Mouse (Mus musculus) heart, postnatal 14 days (tissue): ENCODE measurements at regions not wholly inside any gene's neighbourhood (a gene's known extent, or its start where the extent isn't known, plus 50 kb on each side); places are given as distances from the start of the nearest gene placed in this dataset.

Experiments
- DNase-seq, 2 experiments: peaks; one replicate each; pipeline ENCODE4 v3.0.0; 2021 to 2022
- intact Hi-C: fragments of 180-260 bp; cut with DNase I; formaldehyde crosslinking; loops from one replicate; pipeline ENCODE4 v1.15.1; 2025

DNA sequence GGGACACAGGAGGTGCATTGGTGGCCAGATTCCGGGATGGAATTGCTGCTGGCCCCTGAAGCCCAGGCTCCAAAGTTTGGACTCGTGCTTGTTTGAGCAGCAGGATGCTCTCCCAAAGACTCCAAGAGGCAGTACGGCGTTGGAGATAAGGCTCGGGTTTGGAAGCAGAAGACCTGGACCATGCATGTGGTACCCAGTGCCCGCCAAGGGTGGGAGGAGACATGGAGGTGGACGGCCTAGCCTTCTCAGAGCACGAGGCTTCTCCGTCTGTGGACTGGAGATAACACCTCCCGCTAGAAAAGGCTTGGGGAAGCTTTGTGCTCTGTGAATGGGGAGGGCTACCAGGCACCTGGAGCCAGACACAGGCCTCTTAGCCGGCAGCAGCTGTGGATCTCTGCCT lies 271.7 kb downstream of the Rps6kc1 start:
- no peak for DNase-seq
- intact Hi-C loops = no loop called here

DNA sequence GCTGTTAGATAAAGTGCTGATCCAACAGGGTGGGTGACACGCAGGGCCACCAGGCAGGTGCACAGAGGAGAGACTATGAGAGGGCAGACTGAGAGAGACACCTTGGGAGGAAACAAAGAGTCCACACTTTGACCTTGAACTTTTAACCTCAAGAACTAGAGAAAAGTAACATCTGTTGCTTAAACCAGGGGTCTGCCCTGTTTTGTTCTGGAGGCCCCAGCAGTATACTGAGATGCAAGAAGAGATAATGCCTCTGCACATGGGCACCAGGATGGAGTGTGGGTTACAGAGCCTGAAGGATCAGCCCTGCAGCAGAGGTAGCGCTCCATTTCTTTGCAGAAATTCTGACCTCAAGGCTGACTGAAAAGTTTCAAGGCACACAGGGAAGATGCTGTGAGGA lies 276.6 kb downstream of the Rps6kc1 start:
- DNase-seq = no peak
- intact Hi-C loops = no loop called here

DNA sequence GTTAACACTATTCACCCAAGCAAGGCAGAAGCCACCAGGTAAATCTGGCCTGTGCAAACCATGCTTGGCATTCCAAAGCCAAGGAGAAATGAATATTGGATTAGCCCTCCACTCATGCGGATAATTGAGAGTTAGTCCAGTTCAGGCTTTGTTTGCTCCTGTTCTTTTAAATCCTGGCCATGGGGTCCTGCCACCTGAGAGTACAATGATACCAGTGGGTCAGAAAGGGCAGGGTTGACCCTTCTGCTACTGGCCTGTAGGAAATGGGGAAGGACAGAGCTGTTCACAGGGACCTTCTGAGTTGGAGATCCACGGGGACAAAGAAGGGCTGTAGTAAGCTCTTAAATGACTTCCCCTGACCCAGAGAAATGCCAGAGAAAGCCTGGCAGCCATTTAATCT lies 279.9 kb downstream of the Rps6kc1 start:
- intact Hi-C loops = no loop called here
- no peak for DNase-seq

DNA sequence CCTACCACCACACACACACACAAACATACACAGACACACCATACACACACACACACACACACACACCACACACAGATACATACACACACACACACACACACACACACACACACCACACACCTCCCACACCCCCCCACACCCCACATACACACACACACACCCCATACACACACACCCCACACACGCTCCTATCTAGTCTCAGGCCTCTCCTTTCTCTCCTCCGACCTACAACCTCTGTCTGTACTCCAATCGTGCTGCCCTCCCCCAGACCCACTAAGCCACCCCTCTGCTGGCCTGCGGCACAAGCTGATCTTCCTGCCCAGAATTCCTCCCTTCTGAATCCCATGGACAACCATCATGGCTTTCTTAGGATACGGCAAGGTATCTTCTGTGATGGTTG lies 281.4 kb downstream of the Rps6kc1 start:
- DNase-seq = no peak
- intact Hi-C loops = no loop called here

DNA sequence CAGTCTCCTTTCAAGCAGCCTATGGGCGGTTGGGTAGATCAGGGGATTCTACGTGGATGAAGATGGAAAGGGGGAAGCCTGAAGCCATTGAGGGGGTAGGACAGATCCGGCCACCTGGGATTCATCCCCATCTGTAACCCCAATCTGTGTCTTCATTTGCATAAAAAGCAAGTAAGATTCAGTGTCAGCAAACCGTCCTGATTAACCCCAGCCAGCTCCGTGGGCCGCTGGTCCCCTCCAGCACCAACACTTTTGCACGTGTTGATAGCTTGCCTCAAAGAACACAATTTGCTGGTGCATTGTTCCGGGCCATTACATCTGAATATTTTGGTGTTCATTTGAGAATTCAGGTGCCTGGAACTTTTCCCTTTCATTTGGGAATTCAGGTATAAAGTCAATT lies 287.7 kb downstream of the Rps6kc1 start:
- intact Hi-C loops = no loop called here
- DNase-seq = no peak

DNA sequence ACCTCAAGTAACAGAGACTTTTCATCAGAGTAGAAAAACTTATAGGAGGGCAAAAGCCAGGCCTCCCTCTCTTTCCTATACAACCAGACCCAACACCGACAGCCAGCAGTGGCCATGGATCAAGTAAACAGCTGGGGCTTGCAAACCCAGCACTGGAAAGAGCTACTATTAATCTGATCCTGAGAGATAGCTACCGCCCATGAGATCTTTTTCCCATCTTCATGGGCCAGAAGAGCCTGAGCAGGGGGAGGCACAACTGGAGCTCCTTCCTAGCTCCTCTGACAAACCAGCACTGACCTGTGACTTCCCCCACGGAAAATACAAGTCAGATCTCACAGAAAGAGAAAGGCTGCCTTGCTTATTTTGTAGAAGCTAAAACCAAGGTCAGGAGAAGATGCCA lies 311.1 kb downstream of the Rps6kc1 start:
- DNase-seq = no peak
- intact Hi-C loops = no loop called here

DNA sequence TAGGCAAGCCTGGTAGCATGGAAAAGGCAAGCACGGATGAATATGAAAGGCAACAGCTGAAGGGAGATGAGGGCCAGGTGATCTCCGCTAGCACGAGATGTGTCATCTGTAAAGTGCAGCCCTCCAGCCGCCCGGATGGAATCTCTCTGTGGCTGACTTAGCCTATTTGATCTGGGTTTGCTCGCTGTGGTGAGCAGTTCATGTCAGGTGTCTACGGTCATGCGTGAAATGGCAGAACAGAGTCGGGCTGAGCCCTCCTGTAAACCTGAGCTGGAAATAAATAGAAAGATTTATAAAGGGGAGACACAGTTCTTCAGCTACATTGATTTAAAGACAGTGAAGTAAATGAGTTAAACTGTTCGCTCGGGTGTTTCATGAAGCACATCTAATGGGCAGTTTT lies 311.9 kb downstream of the Rps6kc1 start:
- intact Hi-C loops = no loop called here
- DNase-seq = no peak

DNA sequence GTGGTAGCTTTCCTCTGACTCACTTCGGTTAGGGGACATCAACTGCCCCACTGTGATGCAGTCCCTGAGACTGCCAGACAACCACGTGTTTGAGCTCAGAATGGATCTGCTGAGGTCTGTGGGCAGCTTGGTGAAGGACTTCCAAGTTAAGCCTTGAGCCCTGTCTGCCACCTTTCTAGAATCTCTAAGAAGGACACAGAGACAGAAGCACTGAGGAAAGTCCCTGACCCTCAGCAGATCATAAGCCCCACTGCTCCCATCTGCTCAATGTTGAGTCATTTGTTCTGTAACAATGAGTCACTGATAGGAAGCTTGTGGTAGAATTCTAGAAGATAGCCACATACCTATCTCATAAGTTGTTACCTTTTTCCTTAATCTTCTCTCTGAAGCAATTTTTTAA lies 315.4 kb downstream of the Rps6kc1 start:
- intact Hi-C loops = no loop called here
- no peak for DNase-seq

DNA sequence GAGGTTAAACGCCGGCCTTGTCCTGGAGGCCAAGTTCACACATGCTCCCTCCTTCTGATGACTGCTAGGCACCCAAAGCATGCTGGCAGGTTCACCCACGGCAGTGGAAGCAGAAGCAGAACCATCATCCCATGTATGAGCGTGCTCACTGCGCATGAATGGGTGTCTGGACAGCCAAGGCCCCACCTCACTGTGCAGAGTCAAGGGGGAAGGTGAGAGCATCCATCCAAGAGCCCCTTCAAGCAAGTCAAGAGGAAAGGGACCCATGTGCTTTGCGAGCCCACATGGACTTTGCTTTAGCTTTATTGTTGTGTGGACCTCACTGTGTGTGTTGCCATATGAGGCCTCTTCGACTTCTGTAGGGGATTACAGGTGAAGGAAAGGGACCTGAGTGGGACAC lies 319.9 kb downstream of the Rps6kc1 start:
- no peak for DNase-seq
- intact Hi-C loops = no loop called here

DNA sequence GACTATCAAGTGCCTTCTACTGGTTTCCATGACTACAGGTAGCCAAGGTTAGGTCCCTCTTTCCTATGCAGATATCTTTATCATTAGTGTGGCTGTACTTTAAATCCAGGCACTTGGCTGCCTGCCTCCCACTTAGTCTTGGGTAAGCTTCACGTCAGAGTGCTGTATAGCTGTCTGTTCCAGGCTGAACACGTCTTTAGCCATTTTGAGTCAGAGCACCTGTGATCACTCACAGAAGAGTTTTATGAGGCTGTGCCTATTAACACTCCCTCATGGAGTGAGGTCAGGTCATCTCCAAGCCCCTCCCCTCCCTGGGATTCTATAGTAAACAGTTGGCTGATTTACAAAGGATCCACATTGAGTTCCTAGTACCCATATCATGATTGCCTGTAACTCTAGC lies 322.0 kb downstream of the Rps6kc1 start:
- intact Hi-C loops = no loop called here
- DNase-seq = no peak

DNA sequence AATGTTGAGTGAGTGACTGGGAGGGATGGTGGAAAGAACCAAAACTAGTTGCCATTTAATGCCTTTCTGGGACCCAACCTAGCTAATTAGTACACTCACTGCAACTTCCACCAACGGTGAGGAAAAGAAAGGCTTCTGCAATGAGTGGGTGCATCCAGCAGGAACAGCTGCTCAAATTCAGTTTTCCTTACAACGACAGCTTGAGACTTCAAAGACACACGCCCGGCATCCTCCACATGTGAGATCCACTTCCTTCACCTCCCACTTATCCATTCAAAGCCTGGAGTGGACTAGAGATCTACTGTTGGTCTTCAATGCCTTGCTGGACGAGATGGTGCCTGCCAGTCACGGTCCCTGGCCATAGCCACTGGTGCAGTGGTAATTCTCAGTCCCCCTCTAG lies 328.3 kb downstream of the Rps6kc1 start:
- intact Hi-C loops = no loop called here
- no peak for DNase-seq

DNA sequence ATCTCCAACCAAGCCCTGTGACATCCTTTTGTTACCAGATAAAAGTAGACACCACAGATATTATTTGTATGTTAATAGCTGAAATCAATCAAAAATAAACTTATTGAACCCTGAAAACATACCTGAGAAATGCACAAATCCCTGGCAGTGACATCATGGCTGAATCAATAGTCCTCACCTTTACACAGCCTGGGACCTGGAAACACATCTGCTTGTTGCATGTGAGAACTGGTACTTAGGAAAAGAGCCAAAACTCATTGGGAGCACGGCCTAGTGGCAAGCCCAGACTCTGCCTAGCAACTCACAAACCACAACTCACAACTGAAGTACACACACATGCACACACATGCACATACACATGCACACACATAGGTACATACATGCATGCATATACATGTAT lies 330.9 kb downstream of the Rps6kc1 start:
- no peak for DNase-seq
- intact Hi-C loops = no loop called here

DNA sequence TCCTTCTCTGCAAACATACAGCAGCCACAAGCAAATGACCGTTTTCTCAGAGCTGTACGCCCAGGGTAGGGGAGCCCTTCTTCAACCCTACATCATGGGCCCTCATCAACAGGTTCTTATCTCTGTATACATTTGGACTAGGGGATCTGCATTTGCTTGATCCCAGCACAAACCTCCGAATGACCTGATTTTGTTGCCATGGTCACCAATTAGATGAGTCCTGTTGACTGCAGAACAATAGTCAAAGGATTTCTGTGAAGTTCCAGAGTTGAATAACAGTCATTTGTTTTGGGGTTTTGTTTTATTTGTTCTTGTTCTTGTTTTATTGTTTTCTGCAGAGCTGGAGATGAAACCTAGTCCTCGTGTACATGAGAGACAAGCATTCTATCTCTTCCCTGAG lies 340.6 kb downstream of the Rps6kc1 start:
- intact Hi-C loops = no loop called here
- DNase-seq = no peak

DNA sequence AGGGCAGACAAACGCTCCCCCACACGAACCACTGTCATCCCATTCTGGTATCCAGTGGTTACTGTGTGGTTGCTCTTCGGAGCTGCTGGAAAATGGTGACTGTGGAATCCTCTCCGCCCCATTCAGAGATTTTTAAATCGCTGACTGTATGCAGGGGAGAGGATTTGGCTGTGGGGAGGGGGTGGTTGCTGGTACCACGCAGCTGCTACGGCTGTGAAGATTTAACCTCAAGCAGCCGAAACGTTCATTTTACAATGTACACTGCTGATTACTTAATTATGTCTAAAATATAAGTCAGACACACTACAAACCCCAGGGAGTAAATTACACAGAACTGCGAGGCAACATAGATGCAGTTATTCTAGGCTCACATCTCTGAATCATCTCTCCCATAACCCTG lies 341.0 kb downstream of the Rps6kc1 start:
- intact Hi-C loops = no loop called here
- DNase-seq = no peak

DNA sequence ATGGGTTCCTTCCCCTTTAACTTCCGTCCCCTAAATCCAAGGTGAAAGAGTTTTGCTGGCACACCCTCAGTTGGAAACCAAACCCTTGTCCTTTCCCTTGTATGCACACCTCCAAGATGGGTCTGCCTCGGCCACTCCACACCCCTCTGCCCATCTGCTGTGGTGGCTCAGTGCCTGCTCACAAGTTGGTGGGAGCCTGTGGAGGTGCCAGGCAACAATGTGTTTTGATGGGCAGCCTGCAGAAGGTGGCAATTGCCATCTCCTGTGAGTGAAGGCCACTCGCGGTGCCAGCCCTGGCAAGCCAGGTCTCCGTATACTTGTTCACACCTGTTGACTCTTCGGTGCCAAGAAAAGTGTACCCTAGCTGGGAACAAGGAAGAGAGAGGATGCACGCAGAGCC lies 344.8 kb downstream of the Rps6kc1 start:
- intact Hi-C loops = no loop called here
- no peak for DNase-seq

DNA sequence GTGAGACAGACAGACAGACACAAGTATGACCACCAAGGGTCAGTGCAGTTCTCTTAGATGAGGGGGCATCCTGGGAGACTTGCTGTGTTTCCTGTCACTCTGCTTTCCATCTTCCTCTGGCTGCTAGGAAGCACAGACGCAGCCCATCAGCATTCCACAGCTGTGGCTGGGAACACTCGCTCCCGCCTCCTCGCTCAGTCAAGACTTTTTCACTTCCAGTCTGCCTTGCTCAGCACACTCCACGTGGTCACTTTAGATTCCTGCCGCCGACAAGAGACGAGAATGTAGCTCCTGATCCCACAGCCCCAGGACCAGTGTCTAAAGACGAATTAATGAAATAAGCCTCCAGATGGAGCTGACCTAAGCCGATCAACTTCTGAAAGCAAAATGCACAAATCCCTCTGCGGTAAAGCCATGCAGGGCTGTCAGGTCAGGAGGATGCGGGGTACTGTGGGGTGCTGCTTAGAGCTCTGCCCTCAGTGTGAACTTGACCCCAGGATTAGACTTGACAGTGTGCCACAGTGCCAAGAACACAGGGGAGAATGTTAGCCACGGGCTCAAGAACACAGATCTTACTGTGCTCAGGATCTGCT lies 348.6 kb downstream of the Rps6kc1 start:
- intact Hi-C loops = no loop called here
- DNase-seq = peak in 1 of 2 experiments; percentile 6

DNA sequence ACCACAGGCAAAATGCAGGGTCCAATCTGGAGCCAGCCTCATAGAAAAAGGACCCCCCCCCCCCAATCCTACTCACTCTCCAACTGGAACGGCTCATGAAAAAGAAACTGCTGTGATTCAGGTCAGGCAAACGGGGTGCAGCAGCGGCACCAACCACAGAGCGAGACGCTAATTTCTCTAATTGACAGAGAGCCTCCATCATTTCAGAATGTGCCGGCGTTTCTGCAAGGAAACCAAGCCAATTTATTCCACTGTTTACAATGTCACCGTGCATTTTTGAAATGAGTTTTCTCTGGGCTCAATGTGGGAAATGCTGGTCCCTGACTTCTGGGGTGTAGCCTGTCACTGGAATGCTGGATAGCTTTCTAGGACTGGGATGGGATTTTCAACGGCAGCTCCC lies 351.5 kb downstream of the Rps6kc1 start:
- intact Hi-C loops = no loop called here

DNA sequence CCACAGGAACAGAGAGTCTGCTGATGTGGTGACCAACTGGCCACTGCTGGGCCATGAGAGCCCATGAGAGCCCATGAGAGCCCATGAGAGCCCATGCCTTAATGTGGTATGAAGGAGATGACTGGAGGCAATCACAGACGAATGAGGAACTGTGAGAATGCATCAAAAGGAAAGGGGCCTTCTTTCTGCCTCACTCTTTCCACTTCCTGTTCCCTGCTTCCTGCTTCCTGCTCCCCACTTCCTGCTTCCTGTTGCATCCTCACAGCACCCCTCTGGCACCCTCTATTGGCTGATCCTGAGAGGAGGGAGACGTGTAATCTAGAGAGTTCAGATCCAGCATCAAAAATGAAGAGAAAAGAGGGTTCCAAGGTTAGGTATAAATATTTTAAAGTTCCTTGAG lies 369.7 kb downstream of the Rps6kc1 start:
- intact Hi-C loops = no loop called here
- DNase-seq = no peak

More for the DNA sequence above, 351.5 kb downstream of the Rps6kc1 start:
- DNase-seq = no peak

DNA sequence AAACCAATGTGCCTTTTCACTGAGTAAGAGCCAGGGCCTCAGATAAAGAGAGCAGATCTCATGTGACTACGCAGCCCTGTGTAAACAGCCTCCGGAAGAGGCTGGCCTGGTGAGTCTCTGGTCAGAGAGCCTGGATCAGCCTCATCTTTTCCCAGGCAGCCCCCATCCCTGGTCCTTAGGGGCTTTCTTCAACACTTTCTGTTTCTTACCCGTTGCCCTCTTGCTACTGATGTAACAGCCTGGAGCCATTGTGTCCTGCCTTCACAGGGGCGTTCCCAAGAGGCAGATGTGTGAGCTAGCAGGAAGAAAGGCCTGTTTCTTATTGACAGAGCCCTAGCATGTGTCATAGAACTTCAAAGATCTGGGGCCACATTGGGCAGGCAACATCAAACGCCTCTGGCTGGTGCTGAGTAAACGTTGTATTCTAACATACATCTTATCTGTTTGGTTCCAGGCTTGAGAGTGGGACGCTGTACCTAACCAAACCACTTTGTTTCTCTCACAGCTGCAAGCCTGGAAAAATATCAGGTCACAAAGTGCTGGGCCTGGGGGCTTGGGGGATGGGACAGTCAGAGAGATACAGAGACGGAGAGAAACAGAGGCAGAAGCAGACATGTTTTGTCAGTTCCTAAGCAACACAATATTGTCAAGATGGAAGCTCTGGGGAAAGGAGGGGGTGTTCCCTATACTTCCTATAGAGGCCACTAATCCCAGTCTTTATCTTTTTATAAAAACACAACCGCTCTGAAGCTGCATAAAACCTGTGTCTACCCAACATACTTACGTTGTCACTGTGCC lies 362.6 kb upstream of the Prox1 start:
- DNase-seq = no peak
- intact Hi-C loops = no loop called here

DNA sequence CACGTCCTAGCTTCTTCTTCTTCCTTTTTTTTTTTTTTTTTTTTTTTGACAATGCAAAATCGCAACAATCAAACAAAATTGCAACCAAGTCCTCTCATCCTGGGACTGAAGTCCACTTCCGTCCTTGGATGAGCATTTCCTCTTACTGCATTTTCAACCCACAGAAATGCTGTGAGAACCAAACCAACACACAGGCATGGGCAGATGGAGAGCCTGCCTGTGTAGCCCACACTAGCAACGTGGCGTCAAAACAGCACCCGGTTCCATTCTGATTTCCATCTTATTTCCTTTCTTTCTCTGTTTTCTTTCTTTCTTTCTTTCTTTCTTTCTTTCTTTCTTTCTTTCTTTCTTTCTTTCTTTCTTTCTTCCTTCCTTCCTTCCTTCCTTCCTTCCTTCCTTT lies 360.7 kb upstream of the Prox1 start:
- intact Hi-C loops = no loop called here
- DNase-seq = no peak

DNA sequence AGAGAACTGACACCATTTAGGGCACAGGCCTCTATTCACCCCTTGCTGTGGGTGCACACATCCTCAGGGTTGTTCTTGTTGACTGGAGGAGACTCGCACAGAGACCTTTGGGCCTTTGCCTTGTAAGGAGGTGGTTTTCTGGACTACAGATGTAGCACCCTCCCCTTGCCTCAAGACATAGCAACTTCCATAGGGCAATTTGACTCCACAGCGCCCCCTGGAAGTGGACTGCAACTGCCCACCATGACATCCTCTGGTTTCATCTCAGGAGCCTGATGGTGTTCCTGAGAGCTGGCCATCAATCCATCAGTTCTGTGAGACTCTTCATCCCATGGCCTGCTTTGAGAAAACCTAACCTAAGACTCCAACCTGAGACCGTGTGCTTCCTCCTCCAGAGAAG lies 359.6 kb upstream of the Prox1 start:
- intact Hi-C loops = no loop called here
- DNase-seq = no peak

DNA sequence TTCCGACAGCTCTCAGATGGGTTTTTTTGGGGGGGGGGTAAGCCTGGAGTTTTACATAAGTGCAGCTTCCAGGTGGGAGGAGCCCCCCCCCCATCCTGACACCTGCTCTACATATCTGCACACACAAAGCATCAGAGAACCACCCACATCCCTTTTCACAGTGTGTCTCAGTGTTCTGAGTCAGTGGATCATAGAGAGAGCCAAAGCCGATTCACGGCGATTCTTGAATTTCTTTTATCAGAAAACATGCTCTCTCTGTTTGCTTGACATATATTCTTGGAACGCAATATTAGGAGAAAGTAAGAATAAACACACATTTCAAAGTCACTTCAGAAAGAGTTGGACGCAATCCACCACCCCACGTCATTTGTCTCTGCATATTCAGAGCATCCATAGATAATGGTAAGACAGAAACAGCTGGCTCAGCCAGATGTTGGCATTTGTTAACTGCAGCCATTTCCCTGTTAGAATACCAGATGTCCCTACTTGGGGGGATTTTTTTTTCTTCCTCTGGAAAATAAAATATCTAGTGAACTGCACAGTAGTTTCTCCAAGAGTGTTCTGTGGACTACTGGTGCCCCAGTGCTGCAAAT lies 357.1 kb upstream of the Prox1 start:
- intact Hi-C loops = no loop called here
- DNase-seq = no peak
